Mouse (Mus musculus) 3134 (cell line): ENCODE data around the gene Ndufaf2.
A peak's percentile ranks its signal among the peaks of the same experiment; 100 is the strongest.

Experiments used
- DNase-seq: peaks from one replicate; pipeline ENCODE4 v3.0.0-alpha.2; 2011; ENCODE audit warnings: low spot score; ENCODE audit not compliant: insufficient read length; ENCODE audit errors: extremely low read depth

The Ndufaf2 gene

DNA sequence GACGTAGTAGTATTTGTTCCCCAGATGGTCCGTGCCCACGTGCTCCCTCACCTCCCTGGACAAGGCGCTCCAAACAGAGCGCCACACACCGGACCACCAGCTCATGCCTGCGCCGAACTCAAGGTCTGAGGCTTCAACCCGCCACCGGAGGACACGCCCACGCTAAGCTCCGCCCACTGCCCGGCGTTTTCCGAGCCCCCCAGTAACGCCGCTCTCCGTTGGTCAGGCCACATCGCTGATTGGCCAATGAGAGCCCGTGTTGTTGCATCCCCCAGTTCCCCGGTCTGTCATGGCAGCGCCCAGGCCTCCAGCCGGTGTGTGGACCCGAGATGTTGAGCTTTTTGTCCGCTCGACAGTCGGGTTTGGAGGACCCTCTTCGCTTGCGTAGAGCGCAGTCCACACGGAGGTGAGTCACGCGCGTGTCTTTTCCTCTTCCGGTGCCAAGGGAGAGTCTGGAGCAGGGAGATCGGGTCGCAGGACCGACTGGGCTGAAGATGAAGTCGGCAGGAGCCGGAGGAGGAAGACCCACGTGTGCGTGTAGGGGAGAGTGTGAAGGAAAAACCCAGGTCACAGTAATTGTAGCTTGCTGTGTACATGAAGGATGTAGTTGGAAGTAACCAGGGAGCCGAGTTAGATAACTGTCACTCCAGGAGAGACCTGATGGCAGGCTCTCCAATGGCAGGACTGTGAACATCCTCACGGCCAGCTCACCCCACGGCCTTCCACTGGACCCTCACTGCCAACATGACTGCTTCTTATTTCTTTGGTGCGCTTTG is at the start of gene Ndufaf2, which contains the start of gene Ercc8:
TSS of gene Ndufaf2 (minus strand) at position 159 of the 776 bp plus-strand sequence.
TSS of gene Ercc8 (plus strand) at position 267 of the 776 bp plus-strand sequence.
- peak; percentile 93 for DNase-seq

DNA sequence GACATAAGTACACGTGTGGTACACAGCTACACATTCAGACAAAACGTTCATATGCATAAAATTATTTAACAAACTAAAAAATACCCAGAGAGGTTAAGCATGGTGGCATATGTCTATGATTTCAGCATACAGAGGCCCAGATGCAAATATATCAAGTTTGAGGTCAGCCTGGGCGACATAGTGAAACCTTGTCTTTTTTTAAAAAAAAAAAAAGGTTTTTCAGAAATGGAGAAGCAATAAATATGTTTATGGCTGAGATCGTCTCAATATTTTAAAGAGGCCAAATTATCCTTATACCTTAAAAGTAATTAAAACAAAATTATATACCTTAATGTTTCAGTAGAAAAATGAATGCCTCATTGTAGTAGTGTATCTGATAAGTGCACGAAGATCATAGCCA is 49.7 kb upstream of the Ndufaf2 start:
- no peak for DNase-seq

DNA sequence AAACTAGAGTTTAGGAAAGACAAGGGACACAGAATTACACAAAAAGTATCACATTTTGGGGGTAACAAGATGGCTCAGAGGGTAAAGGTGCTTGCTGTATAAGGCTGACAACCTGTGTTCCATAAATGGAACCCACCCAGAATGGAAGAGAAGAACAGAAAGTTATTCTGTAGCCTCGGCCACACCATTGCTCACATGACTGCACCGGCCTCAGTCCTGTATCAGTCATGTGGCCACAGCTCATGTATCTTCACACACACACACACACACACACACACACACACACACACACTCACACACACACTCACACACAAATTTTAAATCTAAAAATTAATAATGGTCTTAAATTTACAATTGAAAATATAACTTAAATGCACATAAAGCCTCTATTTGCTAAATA is 49.0 kb upstream of the Ndufaf2 start:
- DNase-seq, result no peak

DNA sequence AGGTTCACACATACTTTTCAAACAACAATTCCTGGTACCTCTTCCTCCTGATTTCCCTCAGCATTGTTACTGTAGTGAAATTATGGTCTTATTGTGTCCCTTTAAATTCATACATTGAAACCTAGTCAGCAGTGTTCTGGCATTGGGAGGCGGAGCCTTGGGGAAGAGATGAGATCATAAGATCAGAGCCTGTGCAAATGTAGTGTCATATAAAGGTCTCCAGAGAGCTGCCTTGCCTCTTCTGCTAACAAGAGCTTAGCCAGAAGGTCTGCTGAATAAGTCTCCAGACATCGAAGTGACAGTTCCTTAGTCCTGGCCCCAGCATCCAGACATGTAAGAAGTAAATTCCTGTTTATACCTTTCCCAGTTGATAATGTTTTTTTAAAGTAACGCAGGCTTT is 46.4 kb upstream of the Ndufaf2 start:
- DNase-seq, result no peak

DNA sequence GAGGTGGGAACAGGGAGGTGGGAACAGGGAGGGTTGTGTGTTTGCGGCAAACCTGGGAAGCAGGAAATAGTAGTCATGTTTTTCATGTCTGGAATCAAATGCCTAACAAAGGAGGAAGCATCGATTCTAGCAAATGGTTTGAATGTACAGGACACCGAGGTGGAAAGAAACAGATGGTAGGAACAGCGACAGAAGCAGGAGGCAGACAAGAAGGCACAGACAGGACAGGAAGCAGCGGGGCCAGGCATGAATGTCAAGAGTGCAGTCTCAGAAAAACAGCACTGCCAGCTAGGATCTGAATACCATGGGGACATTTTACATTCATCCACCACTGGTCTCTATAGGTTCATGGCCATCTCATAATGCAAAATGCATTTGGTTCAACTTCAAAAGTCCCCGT is 37.1 kb upstream of the Ndufaf2 start:
- no peak for DNase-seq

DNA sequence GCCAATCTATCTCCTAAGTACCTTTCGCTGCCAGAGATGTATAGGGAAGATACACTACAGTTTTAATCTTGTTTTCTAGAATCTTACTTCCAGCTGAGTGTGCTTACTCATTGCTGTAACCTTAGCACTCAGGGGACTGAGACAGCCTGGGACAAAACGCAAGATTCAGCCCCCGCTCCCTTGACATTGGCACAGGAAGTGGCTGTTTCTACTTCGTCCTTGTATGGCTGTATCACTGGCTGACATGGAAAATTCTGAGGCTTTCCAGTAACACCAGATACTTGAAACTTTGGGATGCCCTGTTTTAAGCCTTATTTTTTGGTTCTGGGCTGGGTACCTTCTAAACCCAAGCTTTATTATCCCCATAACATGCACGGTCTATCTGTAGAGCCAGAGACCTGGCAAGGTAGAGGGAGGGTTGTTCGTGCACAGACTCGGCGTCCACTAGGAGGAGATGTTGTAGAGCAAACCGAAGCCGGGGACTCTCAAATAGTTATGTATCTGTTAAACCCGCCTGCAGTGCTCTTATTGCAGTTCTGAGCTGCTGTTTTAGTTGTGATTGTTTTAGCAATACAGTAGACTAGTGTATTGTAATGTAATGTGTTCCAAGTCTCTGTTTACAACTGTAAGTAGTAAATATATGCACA is 32.8 kb upstream of the Ndufaf2 start:
- no peak for DNase-seq

DNA sequence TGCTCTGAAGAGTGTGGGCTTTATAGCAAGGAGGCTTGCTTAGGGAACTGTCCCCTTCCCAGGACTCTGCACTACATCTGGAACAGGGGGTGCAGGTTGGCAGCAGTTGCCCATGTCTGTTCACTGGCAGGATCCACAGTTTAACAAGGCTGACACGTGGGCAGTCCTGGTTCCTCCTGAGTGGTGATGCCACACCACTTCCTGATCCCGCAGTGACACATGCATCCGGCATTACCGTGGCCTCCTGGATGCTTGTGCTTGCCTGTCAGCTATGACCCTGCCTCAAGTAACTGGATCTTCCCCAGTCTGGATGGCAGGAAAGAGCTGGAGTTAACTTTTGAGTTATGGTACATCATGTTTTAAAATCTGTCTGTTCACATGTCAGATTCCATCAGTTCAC is 29.6 kb upstream of the Ndufaf2 start:
- DNase-seq, result no peak

DNA sequence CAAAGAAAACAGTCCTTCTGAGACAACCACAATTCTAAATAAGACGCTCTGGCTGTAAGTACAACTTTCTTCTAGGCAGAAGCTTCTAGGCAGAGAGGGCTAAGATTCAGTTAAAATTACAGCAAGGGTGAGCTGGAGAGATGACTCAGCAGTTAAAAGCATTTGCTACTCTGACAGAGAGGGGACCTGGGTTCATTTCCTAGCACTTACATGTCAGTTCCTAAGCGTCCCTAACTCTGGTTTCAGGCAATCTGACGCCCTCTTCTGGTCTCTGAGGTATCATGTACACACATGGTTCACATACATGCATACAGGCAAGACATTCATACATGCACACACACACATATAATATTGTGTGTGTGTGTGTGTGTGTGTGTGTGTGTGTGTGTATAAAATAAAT is 27.1 kb upstream of the Ndufaf2 start:
- no peak for DNase-seq

DNA sequence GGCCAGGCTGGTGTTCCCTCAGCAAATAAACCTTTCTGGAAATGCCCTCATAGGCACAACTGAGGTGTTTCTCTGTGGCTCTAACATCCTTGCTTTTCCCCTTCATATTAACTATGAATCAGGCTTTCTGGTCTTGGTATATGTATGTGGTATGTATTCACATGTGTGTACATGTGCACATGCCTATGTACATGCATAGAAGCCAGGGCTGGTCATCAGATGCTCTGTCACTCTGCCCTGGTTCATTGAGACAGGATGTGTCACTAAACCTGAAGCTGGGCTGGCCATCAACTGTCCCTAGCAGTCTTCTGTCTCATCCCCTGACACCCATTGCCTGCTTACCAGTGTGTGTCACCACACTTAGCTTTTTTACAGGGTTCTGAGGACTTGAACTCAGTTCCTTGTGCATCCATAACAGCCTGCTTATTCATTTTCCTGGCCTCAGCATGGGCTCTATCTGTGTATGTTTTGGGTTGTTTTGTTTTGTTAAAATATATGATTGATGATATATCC is 26.4 kb upstream of the Ndufaf2 start:
- no peak for DNase-seq

DNA sequence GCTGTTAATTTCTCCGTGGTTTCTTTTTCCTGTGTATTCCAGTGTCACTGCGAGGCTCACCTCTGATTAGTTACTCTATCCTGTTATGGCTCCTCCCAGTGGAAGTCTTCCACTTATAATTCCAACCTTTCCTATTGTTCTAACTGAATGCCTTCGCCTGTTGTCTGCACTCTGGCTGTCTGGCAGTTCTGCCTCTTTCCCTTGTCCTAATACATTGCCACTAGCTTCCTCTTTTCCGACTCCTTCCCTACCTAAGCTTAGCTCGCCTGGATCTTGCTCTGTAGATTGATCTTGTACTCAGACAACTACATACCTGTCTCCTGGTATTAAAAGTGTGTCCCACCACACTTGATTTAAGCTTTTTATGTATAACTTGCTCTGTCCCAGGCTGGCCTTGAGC is 22.4 kb upstream of the Ndufaf2 start:
- no peak for DNase-seq

DNA sequence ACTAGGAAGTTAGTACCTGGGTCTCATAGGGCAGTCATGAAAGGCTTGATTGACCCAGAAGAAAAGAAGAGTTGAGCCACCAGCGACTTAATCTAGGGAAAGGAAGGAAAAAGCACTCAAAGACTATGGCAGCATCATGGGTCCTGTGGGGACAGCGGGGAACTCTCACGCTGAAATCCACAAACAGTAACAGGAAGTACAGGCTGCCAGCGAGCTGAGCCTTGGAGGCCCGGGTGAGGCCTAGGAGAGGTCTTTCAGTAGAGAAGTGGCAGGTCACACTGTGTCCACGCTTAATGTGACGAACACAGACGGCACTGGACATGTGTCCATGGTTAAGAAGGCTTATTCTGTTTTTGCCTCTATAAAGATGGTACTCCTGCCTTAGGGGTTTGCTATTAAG is 21.2 kb upstream of the Ndufaf2 start:
- DNase-seq, result no peak

DNA sequence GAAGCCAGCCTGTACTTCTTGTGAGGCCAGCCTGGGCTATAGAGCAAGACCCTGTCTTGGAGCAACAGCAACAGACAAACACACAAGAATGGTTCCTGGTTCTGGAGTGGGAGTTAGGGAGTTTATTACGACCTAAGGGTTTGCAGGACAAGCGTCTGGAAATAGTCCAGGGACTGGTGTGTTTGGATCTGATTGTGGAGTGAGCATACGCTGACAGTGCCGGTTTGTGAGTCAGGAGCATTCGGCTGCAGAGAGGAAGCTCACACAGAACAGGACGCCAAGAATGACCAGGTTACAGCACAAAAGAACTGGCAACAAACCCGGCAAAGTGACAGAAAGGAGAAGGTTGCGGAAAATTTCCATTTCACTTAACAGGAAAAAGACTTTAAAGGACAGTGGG is 12.1 kb upstream of the Ndufaf2 start:
- no peak for DNase-seq

DNA sequence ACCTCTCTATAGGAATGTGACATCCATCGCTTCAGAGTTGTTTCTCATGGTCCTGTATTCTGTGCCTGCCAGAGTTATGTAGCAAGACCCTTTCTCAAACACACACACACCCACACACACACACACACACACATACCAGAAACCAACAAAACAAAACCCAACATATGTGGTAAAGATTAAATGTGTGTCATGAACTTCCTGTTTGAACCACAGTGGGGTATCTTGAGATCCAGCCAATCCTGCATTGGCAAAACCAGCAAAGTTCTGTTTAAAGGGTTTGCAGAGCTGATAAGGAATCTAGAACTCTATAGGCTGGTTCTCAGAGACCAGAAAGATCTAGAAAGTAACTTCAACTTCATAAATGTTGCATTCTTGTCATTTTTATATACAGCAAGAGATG is 11.6 kb upstream of the Ndufaf2 start:
- DNase-seq, result no peak

DNA sequence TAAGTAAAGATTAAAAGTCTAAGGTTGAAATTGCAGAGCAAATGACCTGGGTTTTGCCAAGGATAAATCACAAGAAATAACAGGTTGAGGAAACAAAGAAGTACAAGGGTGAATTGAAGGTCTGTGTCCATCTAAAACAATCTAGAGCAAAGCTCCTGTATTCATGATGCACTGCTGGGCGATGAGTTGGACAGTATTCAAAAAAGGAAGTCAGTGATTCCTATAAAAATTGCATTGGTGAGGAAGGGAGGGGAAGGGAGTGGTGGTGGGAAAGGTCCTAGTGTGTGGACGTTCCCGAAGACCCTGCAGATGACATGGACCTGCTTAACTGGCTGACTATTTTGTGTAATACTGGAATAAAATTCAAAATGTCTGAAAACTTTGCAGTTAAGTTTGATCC is 6.2 kb upstream of the Ndufaf2 start:
- DNase-seq, result no peak

DNA sequence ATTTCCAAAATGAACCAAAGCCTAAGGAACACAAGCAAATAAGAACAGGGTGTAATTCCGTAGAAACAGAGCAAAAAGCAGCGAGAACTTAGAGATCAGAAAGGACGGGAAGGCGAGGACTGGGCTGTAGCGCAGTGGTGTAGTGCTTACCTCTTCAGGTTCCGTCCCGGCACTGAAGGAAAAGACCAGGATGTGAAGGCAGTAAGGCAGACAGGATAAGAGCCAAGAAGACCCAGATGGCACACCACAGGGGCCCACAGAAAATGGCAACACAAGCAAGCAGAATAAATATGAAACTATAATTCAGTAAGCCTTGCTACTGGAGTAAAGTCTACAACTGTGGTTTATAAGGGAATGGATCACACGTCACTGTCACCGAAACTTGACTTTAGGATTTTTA is 5.5 kb upstream of the Ndufaf2 start:
- DNase-seq, result no peak

DNA sequence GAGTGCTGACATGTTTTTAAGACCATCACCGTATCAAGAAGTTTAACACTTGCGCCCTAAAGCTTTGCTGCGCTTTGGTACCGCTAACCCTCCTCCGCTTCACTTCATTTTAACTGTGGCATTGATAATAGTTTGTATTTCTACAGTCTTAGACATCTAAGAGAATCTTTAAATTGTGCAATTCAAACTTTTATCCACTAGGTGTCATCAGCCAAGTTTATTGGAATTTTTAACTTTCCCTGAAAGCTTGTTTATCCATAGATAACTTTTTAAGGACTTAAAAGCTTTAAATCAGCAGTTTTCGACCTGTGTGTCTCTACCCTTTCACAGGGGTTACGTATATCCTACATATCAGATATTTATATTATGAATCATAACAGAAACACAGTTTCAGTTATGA is 1.5 kb upstream of the Ndufaf2 start:
- no peak for DNase-seq

DNA sequence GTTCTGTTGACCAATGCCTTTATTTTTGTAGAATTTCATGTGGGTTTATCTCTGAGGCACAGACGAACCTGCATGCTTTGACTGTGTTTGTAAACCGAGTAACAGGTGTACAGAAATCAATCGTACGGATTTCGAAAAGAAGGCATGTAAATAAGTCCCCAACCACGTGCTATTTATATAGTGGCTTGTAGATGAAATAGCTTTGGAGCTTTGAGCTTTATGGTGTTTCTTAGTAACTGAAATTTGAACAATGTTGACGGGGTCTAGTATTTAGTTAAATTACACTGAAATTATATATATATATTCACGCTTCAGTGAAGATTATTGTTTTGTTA is 785 bp upstream of the Ndufaf2 start:
- DNase-seq, result no peak

DNA sequence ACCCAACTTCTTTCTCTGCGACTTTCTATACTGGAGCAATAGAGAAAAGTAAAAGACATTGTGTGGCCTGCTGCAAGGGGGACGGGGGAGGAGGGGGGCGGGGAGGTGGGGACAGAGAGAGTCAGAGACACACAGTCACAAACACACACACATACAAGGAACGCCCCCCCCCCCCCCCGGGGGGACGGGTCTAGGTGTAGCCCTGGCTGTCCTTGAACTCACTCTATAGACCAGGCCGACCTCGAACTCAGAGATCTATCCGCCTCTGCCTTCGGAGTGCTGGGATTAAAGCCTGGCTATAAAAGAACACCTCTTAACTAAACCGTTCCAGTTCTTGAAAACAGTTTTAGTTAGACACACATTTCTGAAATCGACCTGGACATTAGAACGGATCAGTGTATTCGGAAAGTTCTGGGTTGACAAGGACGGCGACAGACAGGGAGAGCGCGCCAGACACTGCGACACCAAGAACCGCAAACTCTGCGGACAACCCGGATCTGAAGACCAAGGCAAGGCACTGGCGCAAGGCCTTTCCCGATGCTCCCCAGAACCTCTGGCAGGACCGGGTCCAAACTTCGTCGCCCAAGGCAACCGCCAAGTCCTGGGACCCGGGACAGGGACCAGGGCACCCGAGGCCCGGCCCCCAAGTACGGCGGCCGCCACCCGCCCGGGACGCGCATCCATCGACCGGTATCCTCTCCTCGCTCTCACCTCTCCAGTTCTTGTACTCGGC is 525 bp downstream of the Ndufaf2 start:
- no peak for DNase-seq

DNA sequence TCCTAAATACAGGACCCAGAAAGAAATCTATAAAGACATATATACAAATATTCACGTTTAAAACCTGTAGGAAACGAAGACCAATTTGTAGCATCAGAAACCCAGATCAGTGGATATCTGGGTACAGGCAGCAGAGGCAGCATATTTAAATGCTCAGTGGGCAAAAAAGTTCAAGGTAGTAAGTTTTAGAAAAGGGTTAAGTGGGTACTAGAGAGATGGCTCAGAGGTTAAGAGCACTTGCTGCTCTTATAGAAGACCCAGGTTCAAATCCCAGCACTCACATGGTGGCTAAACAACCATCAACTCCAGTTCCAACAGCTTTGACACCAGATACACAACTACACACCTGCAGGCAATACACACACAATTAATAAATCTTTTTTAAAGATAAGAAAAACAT is 1.3 kb downstream of the Ndufaf2 start:
- DNase-seq, result no peak

DNA sequence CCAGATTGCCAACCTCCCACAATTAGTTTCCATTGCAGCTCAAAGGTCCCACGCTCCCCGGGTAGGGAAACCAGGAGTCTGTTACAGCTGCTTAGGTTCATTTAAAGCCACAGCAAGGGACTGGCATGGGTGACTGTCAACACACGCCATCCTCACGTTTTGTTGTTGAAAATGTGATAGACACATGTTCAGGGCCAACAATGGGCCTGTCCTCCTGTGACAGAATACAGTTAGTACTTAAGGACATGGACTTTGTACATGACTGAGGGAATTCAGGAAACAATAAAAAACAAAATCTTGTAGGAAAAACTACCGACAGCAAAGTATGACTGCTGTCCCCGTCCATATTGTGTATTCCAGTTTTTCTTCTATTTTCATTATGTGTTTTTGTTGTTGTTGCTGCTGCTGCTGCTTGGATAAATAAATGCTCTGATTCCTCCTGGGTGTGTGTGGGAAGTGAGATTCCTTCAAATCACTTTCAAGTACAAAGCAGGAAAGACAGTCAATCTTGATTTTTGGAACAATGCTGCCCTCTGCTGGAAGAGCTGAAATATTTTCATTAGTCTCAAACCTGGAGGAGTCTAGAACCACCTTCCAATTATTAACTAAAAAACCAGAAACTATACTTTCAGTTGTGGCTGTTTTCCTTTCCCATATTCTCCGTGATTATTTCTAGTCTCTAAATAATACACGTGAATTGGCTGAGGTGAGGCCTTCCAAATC is 5.6 kb downstream of the Ndufaf2 start:
- DNase-seq, result peak; percentile 13

DNA sequence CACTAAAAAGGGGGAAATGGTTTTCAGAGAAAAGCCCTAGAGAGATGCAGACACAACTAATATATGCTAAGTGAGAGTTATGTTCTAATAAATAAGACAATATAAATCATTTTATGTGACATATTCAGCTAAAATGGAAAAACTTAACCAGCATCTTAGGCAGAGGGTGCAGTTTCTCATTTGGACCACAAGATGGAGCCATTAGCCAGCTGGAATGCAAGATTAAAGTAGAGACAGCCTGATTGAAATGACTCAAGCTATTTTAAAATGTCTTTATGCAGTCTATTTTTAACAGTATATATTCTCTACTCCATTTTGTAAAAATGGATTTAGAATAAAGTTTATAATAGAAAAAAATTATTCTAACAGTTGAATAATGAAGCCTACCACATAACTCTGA is 6.6 kb downstream of the Ndufaf2 start:
- no peak for DNase-seq
